Mouse (Mus musculus) testis, adult 2 months (tissue): Measurements from ENCODE around the gene Aox2.

ENCODE experiments used
- CTCF ChIP-seq: fragments of 200-500 bp; IDR thresholded peaks from 2 replicates; pipeline ENCODE4 v1.5.1; 2012; ENCODE audit warnings: low read depth, mild to moderate bottlenecking, inconsistent platforms, low read length, moderate library complexity; ENCODE audit not compliant: control insufficient read depth, insufficient read depth, insufficient replicate concordance
- POLR2A ChIP-seq: fragments of 200-500 bp; IDR thresholded peaks from 2 replicates; pipeline ENCODE4 v1.6.1; 2012; ENCODE audit warnings: low read depth, mild to moderate bottlenecking, inconsistent platforms, low read length, moderate library complexity; ENCODE audit not compliant: control insufficient read depth

- TF ChIP-seq CTCF (no peak), POLR2A (no peak)
Measured at GRCm38 (mm10) chr1:58230542-58230941, 47.6 kb upstream of the Aox2 start.
